In genomic region chr2:146279430-146280220, GRCm38 (mm10) we compare ENCODE assay signal across 11 mouse cellular contexts. TPM values are rescaled to one million over a fixed set of nuclear protein-coding genes. Genes with fewer than 3 reads are reported as not detected.
A peak's percentile ranks its signal among the peaks of the same experiment; 100 is the strongest.
DNase-seq lines count a peak whose midpoint lies in the region; ATAC-seq lines count a peak whose summit lies in the region.
"Had no signal": no experiment of that assay in that cellular context is flagged by ENCODE, and none has a peak within 500 bp of the region (broad histone marks: within the 10 kb centered on the region; RNA-seq: fewer than 3 reads in every experiment).

No protein-coding gene starts in this region.

- WGBS in forebrain, embryonic 10.5 days, result 51% methylated on average over 24 of the region's 24 CpGs
- WGBS in midbrain, embryonic 10.5 days, result 67% methylated on average over 24 of the region's 24 CpGs

- ATAC-seq in cerebellum, adult (ENCODE audit: insufficient number of reproducible peaks, low FRiP score, low TSS enrichment), result peak; percentile 78

- peak; percentile 13 for DNase-seq in adrenal gland, postnatal 25 days
- DNase-seq in adrenal gland, adult 8-10 months, result no peak
- DNase-seq in forebrain, embryonic 10.5 days (ENCODE audit: extremely low spot score, low spot score), result no peak
- DNase-seq in midbrain, embryonic 10.5 days (ENCODE audit: low spot score), result no peak
- no peak for DNase-seq in lung, postnatal 14 days
- no peak for DNase-seq in adrenal gland, adult 2 months
- no peak for DNase-seq in thymus, postnatal 25 days
- DNase-seq: thymus, adult 2 months had no signal

- H3K27me3 ChIP-seq in forebrain, embryonic 10.5 days (ENCODE audit: poor library complexity, severe bottlenecking), result no peaks in the 10 kb centered on the region
- no peaks in the 10 kb centered on the region for H3K27me3 ChIP-seq in midbrain, embryonic 10.5 days (ENCODE audit: low read depth, poor library complexity, severe bottlenecking)
- H3K27me3 ChIP-seq: heart, embryonic 13.5 days; lung, embryonic 15.5 days had no signal

- H3K9me3 ChIP-seq in forebrain, embryonic 10.5 days, result no peaks in the 10 kb centered on the region
- H3K9me3 ChIP-seq in midbrain, embryonic 10.5 days (replicated peaks), result no peaks in the 10 kb centered on the region
- H3K9me3 ChIP-seq: heart, embryonic 13.5 days; lung, embryonic 15.5 days had no signal

- H3K4me1 ChIP-seq in forebrain, embryonic 10.5 days, result peaks cover 43% of the 10 kb centered on the region
- H3K4me1 ChIP-seq in midbrain, embryonic 10.5 days, result peaks cover 41% of the 10 kb centered on the region
- H3K4me1 ChIP-seq: lung, embryonic 15.5 days had no signal

- no peaks in the 10 kb centered on the region for H3K36me3 ChIP-seq in forebrain, embryonic 10.5 days (replicated peaks)
- H3K36me3 ChIP-seq in midbrain, embryonic 10.5 days, result no peaks in the 10 kb centered on the region
- H3K36me3 ChIP-seq: heart, embryonic 13.5 days; lung, embryonic 15.5 days had no signal

- H3K4me3 ChIP-seq in forebrain, embryonic 10.5 days, result peak overlapping the region; percentile 18; the same call in 1 of the 2 replicates
- no peak overlapping the region for H3K4me3 ChIP-seq in midbrain, embryonic 10.5 days
- H3K4me3 ChIP-seq: heart, embryonic 13.5 days; lung, embryonic 15.5 days had no signal

- peak overlapping the region; percentile 74 for H3K27ac ChIP-seq in forebrain, embryonic 10.5 days
- peak overlapping the region; percentile 68 for H3K27ac ChIP-seq in midbrain, embryonic 10.5 days (replicated peaks)
- H3K27ac ChIP-seq: heart, embryonic 13.5 days; lung, embryonic 15.5 days had no signal

RNA-seq across cellular contexts. Expression of gene Insm1, which starts 57.9 kb away (rescaled TPM):
- total RNA-seq in adrenal gland, postnatal 25 days (2021), result 5.8 and 7.5 TPM in 2 replicates
- 10 to 100 TPM in 2 of 4 experiments, 1 to 10 TPM in 2; 7.0 to 18.3 (median 10.6) TPM for total RNA-seq in adrenal gland, adult 8-10 months (2022)
- polyA plus RNA-seq in forebrain, embryonic 10.5 days (2016; fragmentation: Nextera tagmentation; extraction: Ambion mirVana), result 1.6 and 1.8 TPM in 2 replicates
- polyA plus RNA-seq in midbrain, embryonic 10.5 days (2016; fragmentation: Nextera tagmentation; extraction: Ambion mirVana), result 3.0 and 4.7 TPM in 2 replicates
- total RNA-seq in adrenal gland, adult 2 months (2021), result 1 to 10 TPM; 3.7 to 10.0 TPM
- 11.8 and 23.1 TPM in 2 replicates for polyA plus RNA-seq in adrenal gland, adult 2 months (2012; rRNA removed)
- polyA plus RNA-seq: heart, embryonic 13.5 days had no signal
